Mouse (Mus musculus) thymus, adult 2 months (tissue): ENCODE results near the gene Cfl2. TPM values are rescaled to one million over a fixed set of nuclear protein-coding genes. Genes with fewer than 3 reads are reported as not detected.

Experiments
- DNase-seq: peaks from one replicate; pipeline ENCODE4 v3.0.0; 2021
- H3K27ac ChIP-seq: fragments of 200-500 bp; 2 replicates; pipeline ENCODE4 v1.5.1; 2012; ENCODE audit warnings: low read length, control low read depth; ENCODE audit not compliant: control insufficient read depth, insufficient read depth
- H3K27me3 ChIP-seq: fragments of 200-500 bp; 2 replicates; pipeline ENCODE4 v1.6.1; 2012; ENCODE audit warnings: mild to moderate bottlenecking, low read length, moderate library complexity, mixed read lengths; ENCODE audit not compliant: control insufficient read depth, insufficient read depth
- H3K36me3 ChIP-seq: fragments of 200-500 bp; 2 replicates; pipeline ENCODE4 v1.6.1; 2012; ENCODE audit warnings: mild to moderate bottlenecking, low read length, moderate library complexity; ENCODE audit not compliant: control insufficient read depth, insufficient read depth
- H3K4me1 ChIP-seq: fragments of 200-500 bp; replicated peaks from 2 replicates; pipeline ENCODE4 v1.6.1; 2012; ENCODE audit warnings: low read length; ENCODE audit not compliant: control insufficient read depth, insufficient read depth
- H3K4me3 ChIP-seq: fragments of 200-500 bp; 2 replicates; pipeline ENCODE4 v1.5.1; 2012; ENCODE audit warnings: mild to moderate bottlenecking, low read length, control low read depth, moderate library complexity; ENCODE audit not compliant: control insufficient read depth, insufficient read depth
- CTCF ChIP-seq: fragments of 200-500 bp; IDR thresholded peaks from 2 replicates; pipeline ENCODE4 v1.5.1; 2012; ENCODE audit warnings: mild to moderate bottlenecking, control low read depth, low read length, moderate library complexity, borderline replicate concordance; ENCODE audit not compliant: control insufficient read depth, poor library complexity, insufficient read depth; ENCODE audit errors: extremely low read depth
- POLR2A ChIP-seq: fragments of 200-500 bp; IDR thresholded peaks from 2 replicates; pipeline ENCODE4 v1.6.1; 2012; ENCODE audit warnings: mild to moderate bottlenecking, low read length, control low read depth, moderate library complexity; ENCODE audit not compliant: control insufficient read depth, poor library complexity, insufficient read depth; ENCODE audit errors: extremely low read depth
- WGBS: fragments of 180-500 bp; shearing (Covaris S2); methylation state at CpG from one replicate; pipeline ENCODE4 v1.1.7; 2018; 5-methylcytosine and 5-hydroxymethylcytosine counted together
- polyA plus RNA-seq: library from polyadenylated mRNA; depleted of rRNA; stranded (reverse); fragments of >200 nt; gene quantifications from 2 replicates; pipeline ENCODE4 v1.2.3, GENCODE M21; 2012; rRNA removed

Cfl2 gene
- polyA plus RNA-seq, 1 experiment, result 11.5 TPM

DNA sequence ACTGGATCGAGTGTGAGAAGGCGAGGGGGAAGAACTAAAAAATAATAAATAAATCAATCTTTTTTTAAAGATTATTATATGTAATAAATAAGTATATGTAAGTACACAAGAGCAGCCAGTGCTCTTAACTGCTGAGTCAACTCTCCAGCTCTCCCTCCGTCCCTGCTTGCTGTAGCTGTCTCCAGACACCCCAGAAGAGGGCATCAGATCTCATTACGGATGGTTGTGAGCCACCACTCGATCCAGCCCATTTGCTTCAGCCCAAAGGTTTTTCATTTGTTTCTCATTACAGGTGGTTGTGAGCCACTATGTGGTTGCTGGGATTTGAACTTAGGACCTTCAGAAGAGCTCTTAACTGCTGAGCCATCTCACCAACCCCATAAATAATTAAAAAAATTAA, 32.8 kb downstream of the Cfl2 start:
- TF ChIP-seq POLR2A (no peak), CTCF (no peak)
- Histone ChIP-seq H3K27me3 (no peaks in the 10 kb centered on the region), H3K27ac (no peak overlapping the region), H3K36me3 (no peaks in the 10 kb centered on the region), H3K4me1 (peaks cover 5% of the 10 kb centered on the region; the same call in 1 of the 2 replicates), H3K4me3 (no peak overlapping the region)
- DNase-seq, result no peak
- 58% methylated on average over 5 of the region's 5 CpGs for WGBS

DNA sequence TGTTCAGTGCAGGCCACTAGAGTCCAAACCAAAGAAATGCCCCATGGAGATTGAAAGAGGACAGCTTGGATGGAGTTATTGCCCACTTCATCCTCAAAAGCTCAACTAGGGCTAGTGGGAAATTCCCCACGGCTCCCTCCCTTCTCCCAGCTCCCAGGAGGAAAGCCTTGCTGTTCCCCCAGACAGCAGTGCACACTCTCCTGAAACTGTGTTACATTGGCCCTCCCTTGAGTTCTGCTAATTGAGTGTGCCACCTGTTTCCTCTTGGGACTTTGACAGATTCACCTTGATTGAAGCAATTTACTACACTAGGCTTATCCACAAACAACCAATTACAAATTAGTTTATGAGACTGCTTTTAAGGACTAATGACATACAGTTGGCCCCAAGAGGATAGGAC, 34.6 kb downstream of the Cfl2 start:
- DNase-seq, result no peak
- no peaks in the 10 kb centered on the region for H3K4me1 ChIP-seq
- 86% methylated on average over 1 of the region's 1 CpGs for WGBS

DNA sequence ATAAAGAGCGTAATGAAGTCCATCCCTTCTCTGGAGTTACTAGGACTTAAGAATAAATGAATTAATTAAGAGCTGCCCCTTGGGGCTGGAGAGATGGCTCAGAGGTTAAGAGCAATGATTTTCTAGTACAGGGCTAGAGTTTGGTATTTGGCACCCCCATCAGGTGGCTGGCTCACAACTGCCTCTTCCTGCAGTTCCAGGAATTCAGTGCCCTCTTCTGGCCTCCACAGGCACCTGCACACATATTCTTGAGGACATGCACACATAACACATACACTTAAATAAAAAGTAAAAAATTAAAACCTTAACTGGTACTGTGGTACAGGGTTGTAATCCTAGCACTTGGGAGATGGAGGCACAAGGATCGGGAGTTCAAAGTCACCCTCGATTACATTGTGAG, 37.5 kb downstream of the Cfl2 start:
- H3K4me1 ChIP-seq, result peaks cover 6% of the 10 kb centered on the region
- no peaks in the 10 kb centered on the region for H3K36me3 ChIP-seq
- 98% methylated on average over 3 of the region's 3 CpGs for WGBS
- H3K27ac ChIP-seq, result no peak overlapping the region
- TF ChIP-seq CTCF (peak; percentile 19; the same call in 1 of the 2 replicates), POLR2A (no peak)
- DNase-seq, result peak; percentile 16
- no peaks in the 10 kb centered on the region for H3K27me3 ChIP-seq
- no peak overlapping the region for H3K4me3 ChIP-seq

More for the DNA sequence above, 34.6 kb downstream of the Cfl2 start:
- Histone ChIP-seq H3K36me3 (no peaks in the 10 kb centered on the region), H3K4me3 (no peak overlapping the region), H3K27me3 (no peaks in the 10 kb centered on the region), H3K27ac (no peak overlapping the region)
- TF ChIP-seq POLR2A, result no peak
- no peak for TF ChIP-seq CTCF

DNA sequence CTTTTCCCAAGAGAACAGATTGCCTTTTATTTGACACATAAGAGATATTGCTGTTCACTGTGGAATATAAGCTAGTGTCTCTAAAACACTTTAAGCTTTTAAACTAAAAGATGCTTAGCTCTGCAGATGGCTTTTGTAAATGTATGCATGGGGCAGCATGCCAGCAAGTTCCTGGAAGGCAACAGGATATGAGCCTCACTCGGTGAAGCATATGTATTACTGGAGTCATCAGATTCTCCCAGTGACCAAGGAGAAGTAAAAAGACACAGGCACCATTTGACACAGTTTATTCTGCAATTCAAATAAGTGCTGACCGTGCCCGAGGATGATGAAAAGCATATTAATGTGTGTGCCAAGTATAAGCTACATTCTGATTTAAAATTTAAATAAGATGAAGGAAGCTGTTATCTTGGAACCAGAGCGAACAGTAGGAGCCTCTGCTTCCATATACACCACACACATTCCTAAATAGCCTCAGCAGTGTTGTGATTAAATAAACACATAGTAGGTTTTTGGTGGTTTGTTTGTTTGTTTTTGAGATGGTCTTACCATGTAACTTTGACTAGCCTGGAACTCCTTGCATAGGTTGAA, 39.7 kb downstream of the Cfl2 start:
- Histone ChIP-seq H3K4me3 (no peak overlapping the region), H3K27me3 (no peaks in the 10 kb centered on the region), H3K4me1 (peaks cover 11% of the 10 kb centered on the region), H3K36me3 (no peaks in the 10 kb centered on the region), H3K27ac (no peak overlapping the region)
- no peak for TF ChIP-seq CTCF
- no peak for TF ChIP-seq POLR2A
- 37% methylated on average over 4 of the region's 4 CpGs for WGBS
- no peak for DNase-seq

GRCm38 (mm10) chr12:54820684-54821161, 42.0 kb downstream of the Cfl2 start:
- Histone ChIP-seq H3K27ac (peak overlapping the region; percentile 50), H3K36me3 (no peaks in the 10 kb centered on the region), H3K4me3 (no peak overlapping the region), H3K27me3 (no peaks in the 10 kb centered on the region), H3K4me1 (peaks cover 11% of the 10 kb centered on the region)
- DNase-seq, result no peak
- TF ChIP-seq POLR2A (no peak), CTCF (no peak)
- WGBS, result 6% methylated on average over 2 of the region's 2 CpGs

DNA sequence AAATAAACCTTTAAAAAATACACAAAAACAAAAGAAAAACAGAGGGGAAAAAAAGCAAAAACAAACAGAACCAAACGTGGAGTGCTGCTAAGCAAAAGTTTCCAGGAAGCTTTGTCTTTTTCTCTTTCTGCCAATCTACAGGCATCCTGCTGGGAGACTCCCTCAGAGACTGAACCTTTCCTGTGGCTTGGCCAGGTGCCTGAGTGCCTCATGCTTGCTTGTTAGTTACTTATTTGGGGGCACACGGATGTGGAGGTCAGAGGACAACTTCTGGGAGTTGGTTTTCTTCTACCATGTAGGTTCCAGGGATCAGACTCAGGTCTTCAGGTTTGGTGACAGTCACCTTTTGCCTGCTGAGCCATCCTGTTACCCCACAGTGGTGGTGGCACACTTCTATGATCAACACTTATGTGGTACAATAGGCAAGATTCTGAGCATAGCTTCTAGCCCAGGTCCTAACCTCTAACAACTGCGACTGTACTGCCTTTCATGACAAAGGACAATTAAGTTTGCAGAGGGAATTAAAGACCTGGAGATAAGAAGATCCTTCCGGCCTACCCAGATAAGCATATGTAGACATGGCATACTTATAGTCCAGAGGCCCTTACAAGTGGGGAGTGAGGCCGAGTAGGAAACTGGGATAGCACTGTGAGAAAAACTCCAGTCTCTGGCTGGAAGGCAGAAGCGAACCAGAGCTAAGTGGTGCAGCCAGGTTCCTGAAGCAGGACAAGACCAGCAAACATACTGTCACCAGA, 43.3 kb downstream of the Cfl2 start:
- no peak overlapping the region for H3K27ac ChIP-seq
- H3K36me3 ChIP-seq, result no peaks in the 10 kb centered on the region
- TF ChIP-seq POLR2A (no peak), CTCF (no peak)
- no peak for DNase-seq
- 71% methylated on average over 6 of the region's 6 CpGs for WGBS
- H3K4me1 ChIP-seq, result peaks cover 11% of the 10 kb centered on the region
- no peak overlapping the region for H3K4me3 ChIP-seq
- H3K27me3 ChIP-seq, result no peaks in the 10 kb centered on the region

GRCm38 (mm10) chr12:54810142-54810541, 52.5 kb downstream of the Cfl2 start:
- Histone ChIP-seq H3K27ac (no peak overlapping the region), H3K27me3 (no peaks in the 10 kb centered on the region), H3K4me3 (no peak overlapping the region), H3K36me3 (no peaks in the 10 kb centered on the region), H3K4me1 (peaks cover 7% of the 10 kb centered on the region)
- WGBS, result 89% methylated on average over 2 of the region's 2 CpGs
- TF ChIP-seq POLR2A (no peak), CTCF (no peak)
- DNase-seq, result no peak

Other genes starting within 250 kb of the Cfl2 start
- gene Sptssa, start 206.3 kb downstream of the Cfl2 start, polyA plus RNA-seq, result 92.1 and 97.8 TPM in 2 replicates
- gene Eapp, start 167.0 kb downstream of the Cfl2 start, polyA plus RNA-seq, result 8.8 and 12.5 TPM in 2 replicates
- 25.2 and 27.3 TPM in 2 replicates for gene Snx6, start 67.2 kb downstream of the Cfl2 start, polyA plus RNA-seq
- gene Gm20403, start 123.7 kb upstream of the Cfl2 start, polyA plus RNA-seq, result not detected in 2 replicates
- gene Baz1a, start 151.5 kb upstream of the Cfl2 start, polyA plus RNA-seq, result 9.6 and 11.0 TPM in 2 replicates
- 5.4 and 6.5 TPM in 2 replicates for gene 2700097O09Rik, start 217.2 kb upstream of the Cfl2 start, polyA plus RNA-seq
- gene Srp54a, start 217.4 kb upstream of the Cfl2 start, polyA plus RNA-seq, result 21.9 and 23.9 TPM in 2 replicates